Mouse (Mus musculus): ENCODE results near the gene Vwce. TPM values are rescaled to one million over a fixed set of nuclear protein-coding genes. Genes with fewer than 3 reads are reported as not detected.

The Vwce gene
- polyA plus RNA-seq, 1 experiment from 2014 or later, result 3.5 TPM

DNA sequence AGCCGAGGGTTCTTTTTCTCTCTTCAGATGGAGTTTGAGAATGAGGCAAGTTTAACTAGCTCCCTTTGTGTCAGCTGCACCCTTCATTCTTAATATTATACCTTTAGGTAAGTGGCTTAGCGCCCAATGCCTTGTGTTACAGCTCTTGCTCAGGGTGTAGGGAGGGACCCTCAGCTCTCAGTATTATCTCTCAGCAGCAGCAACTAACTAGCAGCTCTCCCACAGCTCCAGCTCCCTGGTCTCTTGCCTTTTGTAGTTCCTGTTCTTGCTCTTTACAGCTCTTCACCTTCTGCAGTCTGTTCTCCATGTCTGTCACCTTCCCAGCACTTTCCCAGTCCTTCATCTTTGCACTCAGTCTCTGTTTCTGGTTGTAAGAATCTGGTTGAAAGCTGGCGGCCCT, 57.6 kb downstream of the Vwce start:
- peaks cover 41% of the 10 kb centered on the region for H3K4me1 ChIP-seq (replicated peaks)
- no peak for ATAC-seq (ENCODE audit: insufficient number of reproducible peaks, insufficient read depth, low FRiP score, low TSS enrichment, low read depth)
- H3K4me2 ChIP-seq, result no peak overlapping the region
- 76% methylated on average over 3 of the region's 3 CpGs for WGBS
- no peak overlapping the region for H3K27ac ChIP-seq
- H3K9me3 ChIP-seq, result no peaks in the 10 kb centered on the region
- no peak overlapping the region for H3K9ac ChIP-seq (replicated peaks)
- no peaks in the 10 kb centered on the region for H3K27me3 ChIP-seq
- no peaks in the 10 kb centered on the region; the same call in 1 of the 2 replicates for H3K36me3 ChIP-seq
- no peak overlapping the region for H3K4me3 ChIP-seq (replicated peaks)

DNA sequence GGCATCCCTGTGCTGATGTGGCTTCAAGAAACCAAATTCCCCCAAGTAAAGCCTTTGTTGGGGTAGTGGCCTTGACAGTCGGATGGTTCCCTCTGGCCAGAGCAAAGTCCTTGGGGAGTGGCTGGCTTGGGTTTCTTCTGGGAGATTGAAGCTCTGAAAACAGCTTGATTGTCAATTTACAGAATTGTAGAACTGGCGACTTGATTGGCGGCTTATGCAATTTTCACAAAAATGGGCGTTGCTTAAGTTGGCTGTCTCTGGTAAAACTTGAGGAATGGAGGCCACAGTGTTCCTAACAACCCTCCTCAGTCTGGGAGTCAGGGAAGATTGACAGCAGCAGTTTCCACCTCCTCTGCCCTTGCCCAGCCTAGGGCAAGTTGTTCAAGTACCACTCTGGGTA, 58.3 kb downstream of the Vwce start:
- H3K4me3 ChIP-seq (replicated peaks), result no peak overlapping the region
- H3K36me3 ChIP-seq, result no peaks in the 10 kb centered on the region; the same call in 1 of the 2 replicates
- H3K27me3 ChIP-seq, result no peaks in the 10 kb centered on the region
- WGBS, result 91% methylated on average over 4 of the region's 4 CpGs
- H3K9ac ChIP-seq (replicated peaks), result no peak overlapping the region
- no peak overlapping the region for H3K4me2 ChIP-seq
- H3K4me1 ChIP-seq (replicated peaks), result peaks cover 47% of the 10 kb centered on the region
- H3K9me3 ChIP-seq, result no peaks in the 10 kb centered on the region
- no peak overlapping the region for H3K27ac ChIP-seq
- ATAC-seq (ENCODE audit: insufficient number of reproducible peaks, insufficient read depth, low FRiP score, low TSS enrichment, low read depth), result no peak

DNA sequence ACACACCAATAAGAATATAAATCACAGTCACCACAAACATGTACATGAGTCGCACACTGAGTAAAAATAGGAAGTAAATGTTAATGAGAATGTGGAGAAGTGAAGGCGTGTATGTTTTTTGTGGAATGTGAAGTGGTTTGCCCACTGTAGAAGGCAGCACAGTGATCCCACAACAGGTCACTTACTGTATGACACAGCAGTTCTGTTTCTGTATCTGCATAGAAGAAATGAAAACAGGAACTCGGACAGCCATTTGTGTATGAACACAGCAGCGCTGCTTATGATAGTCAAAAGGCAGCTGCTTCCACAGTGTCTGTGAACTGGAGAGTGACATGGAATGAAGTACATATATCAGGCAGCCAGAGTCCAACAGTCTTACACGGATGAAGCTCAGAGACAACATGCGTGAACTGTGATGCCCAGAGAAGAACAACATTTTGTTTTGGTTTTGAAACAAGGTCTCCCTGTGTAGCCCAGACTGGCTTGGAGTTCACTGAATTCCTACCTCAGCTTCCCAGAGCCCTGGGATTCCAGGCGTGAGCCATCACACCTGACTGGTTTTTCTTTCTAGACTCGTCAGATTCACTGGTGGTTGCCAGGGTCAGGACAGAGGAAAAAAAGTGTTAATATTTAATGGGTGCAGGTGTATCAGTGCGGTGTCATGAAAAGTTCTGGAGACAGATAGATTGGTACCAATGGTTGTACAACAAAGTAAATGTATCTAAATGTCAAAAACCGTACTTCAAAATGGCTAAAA, 60.1 kb downstream of the Vwce start:
- H3K36me3 ChIP-seq, result no peaks in the 10 kb centered on the region; the same call in 1 of the 2 replicates
- H3K9me3 ChIP-seq, result no peaks in the 10 kb centered on the region
- no peak overlapping the region for H3K4me3 ChIP-seq (replicated peaks)
- ATAC-seq (ENCODE audit: insufficient number of reproducible peaks, insufficient read depth, low FRiP score, low TSS enrichment, low read depth), result no peak
- no peak overlapping the region for H3K9ac ChIP-seq (replicated peaks)
- H3K27ac ChIP-seq, result no peak overlapping the region
- H3K4me1 ChIP-seq (replicated peaks), result peaks cover 57% of the 10 kb centered on the region
- no peak overlapping the region for H3K4me2 ChIP-seq
- H3K27me3 ChIP-seq, result no peaks in the 10 kb centered on the region
- 89% methylated on average over 10 of the region's 10 CpGs for WGBS

DNA sequence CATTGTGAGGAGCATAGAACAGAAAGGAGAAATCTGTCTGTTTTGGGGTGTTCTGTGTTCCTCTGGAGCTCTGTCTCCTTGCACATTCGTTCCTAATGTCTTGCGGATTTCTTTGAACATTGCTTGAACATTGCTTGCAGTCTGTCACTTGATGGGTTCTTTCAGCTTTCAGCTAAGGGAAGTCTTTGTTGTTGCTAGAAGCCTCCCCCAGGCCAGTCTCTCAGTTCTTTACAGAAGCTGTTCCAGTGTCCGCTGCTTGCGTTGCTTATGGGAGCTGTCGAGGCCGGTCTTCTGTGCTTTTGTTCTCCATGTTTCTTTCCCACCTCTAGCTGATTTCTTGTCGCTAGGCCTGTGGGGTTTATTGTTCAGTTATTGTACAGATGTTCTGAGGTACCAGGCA, 61.8 kb downstream of the Vwce start:
- H3K9ac ChIP-seq (replicated peaks), result no peak overlapping the region
- no peaks in the 10 kb centered on the region; the same call in 1 of the 2 replicates for H3K36me3 ChIP-seq
- H3K4me2 ChIP-seq, result no peak overlapping the region
- no peak for ATAC-seq (ENCODE audit: insufficient number of reproducible peaks, insufficient read depth, low FRiP score, low TSS enrichment, low read depth)
- H3K4me3 ChIP-seq (replicated peaks), result no peak overlapping the region
- WGBS, result 77% methylated on average over 7 of the region's 7 CpGs
- peaks cover 51% of the 10 kb centered on the region for H3K4me1 ChIP-seq (replicated peaks)
- H3K27ac ChIP-seq, result no peak overlapping the region
- no peaks in the 10 kb centered on the region for H3K27me3 ChIP-seq
- no peaks in the 10 kb centered on the region for H3K9me3 ChIP-seq

DNA sequence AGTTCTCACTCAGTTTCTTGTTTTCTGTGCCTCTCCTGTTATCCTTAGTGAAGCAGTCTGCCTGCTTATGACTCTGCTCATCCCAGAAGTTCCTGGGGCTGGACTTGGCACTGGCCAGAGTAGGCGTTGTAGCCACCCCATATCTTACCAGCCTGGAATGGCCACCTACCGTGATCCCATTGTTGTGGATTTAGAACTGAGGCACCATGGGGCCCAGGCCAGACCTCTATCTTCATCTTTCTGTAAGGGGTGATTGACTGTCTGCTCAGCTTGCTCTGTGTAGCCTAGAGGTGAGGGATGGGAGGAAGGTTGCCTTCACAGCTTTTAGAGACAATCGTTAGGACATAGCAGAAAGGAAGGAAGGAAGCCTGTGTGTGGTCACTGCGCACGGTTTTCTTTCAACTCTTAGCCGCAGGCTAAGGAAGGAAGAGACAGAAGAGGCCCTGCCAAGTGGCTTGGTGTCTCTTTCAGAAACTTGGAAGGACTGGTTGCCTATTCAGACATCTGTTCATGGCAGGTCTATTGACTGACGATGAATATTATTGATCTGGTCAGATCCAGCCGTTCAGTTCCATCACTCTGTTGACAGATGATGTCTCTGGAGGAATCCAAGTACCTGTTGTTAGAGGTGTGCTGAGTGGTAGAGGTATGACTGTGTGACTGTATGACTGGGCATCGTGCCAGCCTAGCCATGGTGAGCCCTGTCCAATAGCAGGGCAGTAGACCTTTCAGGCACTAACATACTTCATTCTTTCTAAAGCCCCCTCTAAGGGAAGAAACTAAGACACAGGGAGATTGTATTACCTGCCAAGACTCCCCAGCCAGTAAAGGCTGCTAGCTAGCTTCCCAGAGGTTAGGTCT, 64.3 kb downstream of the Vwce start:
- H3K4me2 ChIP-seq, result no peak overlapping the region
- no peaks in the 10 kb centered on the region for H3K27me3 ChIP-seq
- no peak overlapping the region for H3K4me3 ChIP-seq (replicated peaks)
- 0 out of 2 replicates have a peak, but pooled peaks cover 2% of the 10 kb centered on the region for H3K36me3 ChIP-seq
- ATAC-seq (ENCODE audit: insufficient number of reproducible peaks, insufficient read depth, low FRiP score, low TSS enrichment, low read depth), result 0 out of 2 replicates have a peak, but pooled peaks have one; percentile 44
- WGBS, result 82% methylated on average over 9 of the region's 9 CpGs
- no peaks in the 10 kb centered on the region for H3K9me3 ChIP-seq
- H3K27ac ChIP-seq, result 0 out of 2 replicates have a peak overlapping the region, but pooled peaks have one; percentile 17
- H3K9ac ChIP-seq (replicated peaks), result no peak overlapping the region
- peaks cover 52% of the 10 kb centered on the region for H3K4me1 ChIP-seq (replicated peaks)

DNA sequence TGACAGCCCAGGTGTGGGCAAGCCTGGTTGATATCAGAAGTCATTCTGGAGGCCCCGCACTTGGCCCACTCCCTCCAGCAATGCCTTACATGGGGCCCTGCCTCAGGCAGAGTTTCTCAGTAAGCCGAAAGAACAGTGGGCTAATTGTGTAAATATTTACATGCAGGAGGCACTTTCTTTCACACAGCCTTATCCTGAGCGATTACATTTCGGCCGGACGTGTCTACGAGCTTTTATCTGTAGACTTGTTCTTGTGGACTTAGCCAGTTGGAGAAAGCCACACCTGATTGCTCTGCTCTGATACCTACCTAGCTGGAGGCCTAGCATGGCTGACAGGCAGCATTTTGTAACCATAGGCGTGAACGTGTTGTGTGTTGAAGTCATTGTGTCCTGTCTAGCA, 65.8 kb downstream of the Vwce start:
- Histone ChIP-seq H3K9me3 (no peaks in the 10 kb centered on the region), H3K36me3 (0 out of 2 replicates have a peak, but pooled peaks cover 3% of the 10 kb centered on the region), H3K4me2 (no peak overlapping the region), H3K9ac (replicated peaks) (0 out of 2 replicates have a peak overlapping the region, but pooled peaks have one; percentile 8), H3K27ac (0 out of 2 replicates have a peak overlapping the region, but pooled peaks have one; percentile 4), H3K27me3 (no peaks in the 10 kb centered on the region), H3K4me3 (replicated peaks) (no peak overlapping the region), H3K4me1 (replicated peaks) (peaks cover 52% of the 10 kb centered on the region)
- 0 out of 2 replicates have a peak, but pooled peaks have one; percentile 40 for ATAC-seq (ENCODE audit: insufficient number of reproducible peaks, insufficient read depth, low FRiP score, low TSS enrichment, low read depth)
- WGBS, result 66% methylated on average over 9 of the region's 9 CpGs

DNA sequence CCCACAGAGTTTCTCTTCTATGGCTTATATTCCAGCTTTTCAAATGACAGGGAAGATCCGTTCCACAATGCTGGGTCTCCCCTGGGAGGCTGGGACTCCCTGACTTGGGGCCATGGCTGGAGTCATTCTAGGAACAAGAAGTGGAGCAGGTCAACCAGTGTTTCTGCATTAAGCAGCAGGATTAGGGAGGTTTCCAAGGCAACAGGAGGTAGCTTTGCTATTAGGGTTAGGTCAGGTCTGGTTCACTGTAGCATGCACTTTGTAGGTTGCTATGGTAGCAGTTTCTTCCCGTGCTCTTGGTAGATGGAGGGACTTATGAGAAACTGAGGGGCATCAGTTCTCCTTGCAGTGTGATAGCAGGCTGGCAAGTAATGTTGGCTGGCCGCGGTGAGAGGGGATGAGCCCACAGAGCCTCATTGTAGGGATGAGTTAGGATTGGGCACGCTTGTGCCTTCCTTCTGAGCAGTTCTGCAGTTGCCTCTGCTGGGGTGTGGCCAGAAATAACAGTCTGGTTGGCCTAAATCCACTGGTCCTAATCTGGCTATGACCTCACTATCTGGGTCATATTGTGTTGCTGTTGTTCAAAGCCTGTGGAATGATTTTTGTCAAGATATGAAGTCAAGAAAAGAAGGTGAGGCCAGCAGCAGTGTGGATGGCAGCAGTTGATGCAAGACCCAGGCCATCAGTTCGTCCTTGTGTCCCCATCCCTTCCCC, 67.2 kb downstream of the Vwce start:
- ATAC-seq (ENCODE audit: insufficient number of reproducible peaks, insufficient read depth, low FRiP score, low TSS enrichment, low read depth), result no peak
- Histone ChIP-seq H3K4me1 (replicated peaks) (peaks cover 45% of the 10 kb centered on the region), H3K9me3 (no peaks in the 10 kb centered on the region), H3K9ac (replicated peaks) (no peak overlapping the region), H3K36me3 (peaks cover 7% of the 10 kb centered on the region), H3K27ac (no peak overlapping the region), H3K4me2 (no peak overlapping the region), H3K27me3 (no peaks in the 10 kb centered on the region), H3K4me3 (replicated peaks) (no peak overlapping the region)
- WGBS, result 71% methylated on average over 6 of the region's 6 CpGs

DNA sequence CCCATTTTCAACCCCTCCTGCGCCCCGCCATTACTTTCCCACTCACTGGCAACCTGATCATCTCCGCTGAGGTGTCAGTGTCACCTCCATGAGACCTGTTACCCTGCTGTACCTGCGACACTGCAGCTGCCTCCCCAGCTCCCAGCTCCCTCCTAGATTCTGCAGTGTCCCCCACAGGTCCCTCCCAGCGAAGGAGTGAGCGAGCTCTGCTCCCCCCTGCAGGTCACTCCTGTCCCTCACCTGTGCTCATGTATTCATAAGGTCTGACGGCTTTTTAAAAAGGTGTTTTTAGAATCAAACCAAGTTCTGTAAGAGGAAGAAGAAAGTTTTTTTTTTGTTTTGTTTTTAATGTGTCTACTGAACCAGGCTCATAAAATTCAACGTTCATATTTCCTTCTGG, 68.1 kb downstream of the Vwce start:
- peaks cover 37% of the 10 kb centered on the region for H3K4me1 ChIP-seq (replicated peaks)
- 58% methylated on average over 8 of the region's 8 CpGs for WGBS
- no peak for ATAC-seq (ENCODE audit: insufficient number of reproducible peaks, insufficient read depth, low FRiP score, low TSS enrichment, low read depth)

DNA sequence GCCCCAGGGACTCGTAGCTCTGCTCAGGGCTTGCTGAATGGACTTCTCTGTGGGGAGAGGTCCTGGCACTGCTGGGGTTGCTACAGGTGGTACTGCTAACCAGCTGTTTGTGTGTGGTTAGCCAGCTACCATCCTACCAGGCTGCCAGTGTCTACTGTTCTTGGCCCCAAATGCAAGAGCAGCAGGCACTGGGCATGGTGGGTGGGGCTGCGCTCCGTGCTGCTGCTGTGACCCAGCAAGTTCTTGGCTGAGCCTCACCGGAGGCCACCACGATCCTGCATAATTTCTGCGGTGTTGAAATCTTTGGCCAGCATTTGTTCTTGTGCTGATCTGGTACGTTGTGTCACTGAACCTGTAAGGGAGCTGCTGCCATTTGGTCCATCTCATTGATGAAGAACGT, 69.5 kb downstream of the Vwce start:
- Histone ChIP-seq H3K9ac (replicated peaks) (no peak overlapping the region), H3K4me2 (no peak overlapping the region), H3K9me3 (no peaks in the 10 kb centered on the region), H3K4me3 (replicated peaks) (no peak overlapping the region), H3K27ac (no peak overlapping the region), H3K27me3 (no peaks in the 10 kb centered on the region), H3K4me1 (replicated peaks) (peaks cover 24% of the 10 kb centered on the region), H3K36me3 (peaks cover 20% of the 10 kb centered on the region)
- 88% methylated on average over 8 of the region's 8 CpGs for WGBS
- no peak for ATAC-seq (ENCODE audit: insufficient number of reproducible peaks, insufficient read depth, low FRiP score, low TSS enrichment, low read depth)

More for the DNA sequence above, 68.1 kb downstream of the Vwce start:
- no peak overlapping the region for H3K9ac ChIP-seq (replicated peaks)
- H3K36me3 ChIP-seq, result peaks cover 16% of the 10 kb centered on the region
- H3K27me3 ChIP-seq, result no peaks in the 10 kb centered on the region
- H3K27ac ChIP-seq, result no peak overlapping the region
- H3K9me3 ChIP-seq, result no peaks in the 10 kb centered on the region
- H3K4me3 ChIP-seq (replicated peaks), result no peak overlapping the region
- no peak overlapping the region for H3K4me2 ChIP-seq

DNA sequence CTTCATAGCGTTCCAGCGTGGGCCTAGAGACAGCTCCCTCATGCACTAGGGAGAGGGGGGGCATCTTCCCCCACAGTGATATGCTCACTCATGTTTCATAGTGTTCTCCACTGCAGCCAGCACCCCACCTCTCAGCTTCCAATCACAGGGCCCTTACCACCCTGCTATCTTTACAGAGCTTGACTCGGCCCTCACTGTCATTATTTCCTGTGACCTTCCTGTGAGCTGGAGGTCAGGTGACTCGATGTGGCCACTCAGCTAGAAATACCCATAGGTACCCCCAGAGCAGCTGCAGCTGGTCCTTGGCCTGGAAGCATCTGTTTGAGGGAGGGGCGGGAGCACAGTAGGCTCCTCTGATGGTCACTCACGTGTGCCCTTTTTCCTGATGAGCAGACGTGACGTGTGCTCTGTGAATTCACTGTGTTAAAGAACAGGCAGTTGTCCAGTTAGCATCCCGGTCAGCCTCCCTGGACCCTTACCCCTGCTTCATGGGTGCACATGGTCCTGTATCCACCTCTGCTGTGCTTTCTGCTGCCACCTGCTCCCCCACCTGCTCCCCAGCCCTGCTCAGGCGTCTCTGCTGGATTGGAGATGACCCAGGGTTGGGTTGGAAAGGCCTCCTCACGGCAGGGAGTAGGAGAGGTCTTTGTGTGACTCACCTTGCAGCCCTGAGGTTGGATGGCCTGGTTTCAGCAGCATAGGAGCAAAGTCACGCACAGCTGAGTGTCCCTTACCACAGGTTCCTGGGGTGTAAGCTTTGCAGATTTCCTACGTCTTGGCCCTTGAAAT, 73.3 kb downstream of the Vwce start:
- 86% methylated on average over 13 of the region's 13 CpGs for WGBS
- Histone ChIP-seq H3K9ac (replicated peaks) (no peak overlapping the region), H3K4me3 (replicated peaks) (no peak overlapping the region), H3K27me3 (no peaks in the 10 kb centered on the region), H3K27ac (no peak overlapping the region), H3K36me3 (peaks cover 45% of the 10 kb centered on the region), H3K9me3 (no peaks in the 10 kb centered on the region), H3K4me2 (no peak overlapping the region), H3K4me1 (replicated peaks) (peaks cover 10% of the 10 kb centered on the region)
- no peak for ATAC-seq (ENCODE audit: insufficient number of reproducible peaks, insufficient read depth, low FRiP score, low TSS enrichment, low read depth)

Measured in limb, embryonic 12.5 days (tissue).